Mouse (Mus musculus) bone marrow, adult 2 months (tissue): ENCODE results near the gene Atxn7l1. TPM values are rescaled to one million over a fixed set of nuclear protein-coding genes. Genes with fewer than 3 reads are reported as not detected.

Experiments
- H3K27ac ChIP-seq: fragments of 200-500 bp; 2 replicates; pipeline ENCODE4 v1.5.1; 2012; ENCODE audit warnings: low read depth, mild to moderate bottlenecking, control low read depth, inconsistent platforms, low read length; ENCODE audit not compliant: control insufficient read depth, poor library complexity, insufficient read depth
- H3K4me1 ChIP-seq: fragments of 200-500 bp; 2 replicates; pipeline ENCODE4 v1.6.1; 2011; ENCODE audit warnings: low read length; ENCODE audit not compliant: control insufficient read depth, insufficient read depth
- H3K4me3 ChIP-seq: fragments of 200-500 bp; replicated peaks from 2 replicates; pipeline ENCODE3; 2011; ENCODE audit warnings: mild to moderate bottlenecking, low read depth, low read length, control low read depth; ENCODE audit not compliant: control insufficient read depth
- CTCF ChIP-seq: fragments of 200-500 bp; IDR thresholded peaks from 2 replicates; pipeline ENCODE4 v1.5.1; 2011; ENCODE audit warnings: low read length, control low read depth; ENCODE audit not compliant: control insufficient read depth, insufficient read depth
- POLR2A ChIP-seq: fragments of 200-500 bp; IDR thresholded peaks from 2 replicates; pipeline ENCODE4 v1.6.1; 2011; ENCODE audit warnings: low read depth, mild to moderate bottlenecking, control low read depth, low read length, borderline replicate concordance; ENCODE audit not compliant: control insufficient read depth
- WGBS: fragments of 180-500 bp; shearing (Covaris S2); methylation state at CpG from one replicate; pipeline ENCODE4 v1.1.7; 2018; 5-methylcytosine and 5-hydroxymethylcytosine counted together
- polyA plus RNA-seq: library from polyadenylated mRNA; stranded (reverse); fragments of >200 nt; gene quantifications from 2 replicates; pipeline ENCODE4 v1.2.4, GENCODE M21; 2011; ENCODE audit warnings: low replicate concordance; ENCODE audit not compliant: missing spikeins, insufficient read depth, insufficient read length

Atxn7l1 gene
- polyA plus RNA-seq, 1 experiment, result 52.4 TPM

GRCm38 (mm10) chr12:33358345-33358744, 210.9 kb downstream of the Atxn7l1 start:
- H3K27ac ChIP-seq, result no peak overlapping the region
- WGBS, result 91% methylated on average over 10 of the region's 10 CpGs
- TF ChIP-seq POLR2A (no peak), CTCF (no peak)

GRCm38 (mm10) chr12:33359209-33359608, 211.7 kb downstream of the Atxn7l1 start:
- Histone ChIP-seq H3K27ac (no peak overlapping the region), H3K4me1 (no peaks in the 10 kb centered on the region), H3K4me3 (no peak overlapping the region)
- 54% methylated on average over 7 of the region's 7 CpGs for WGBS
- no peak for TF ChIP-seq CTCF
- TF ChIP-seq POLR2A, result no peak

More at GRCm38 (mm10) chr12:33358345-33358744, 210.9 kb downstream of the Atxn7l1 start:
- no peak overlapping the region for H3K4me3 ChIP-seq
- H3K4me1 ChIP-seq, result no peaks in the 10 kb centered on the region

- H3K4me3 ChIP-seq, result no peak overlapping the region
- H3K4me1 ChIP-seq, result no peaks in the 10 kb centered on the region
- TF ChIP-seq POLR2A (no peak), CTCF (no peak)
- 93% methylated on average over 5 of the region's 5 CpGs for WGBS
- H3K27ac ChIP-seq, result no peak overlapping the region
These were observed 212.5 kb downstream of the Atxn7l1 start for GRCm38 (mm10) chr12:33359878-33360482.

GRCm38 (mm10) chr12:33360729-33361128, 213.2 kb downstream of the Atxn7l1 start:
- no peak overlapping the region for H3K27ac ChIP-seq
- TF ChIP-seq POLR2A (no peak), CTCF (no peak)
- H3K4me1 ChIP-seq, result no peaks in the 10 kb centered on the region
- H3K4me3 ChIP-seq, result no peak overlapping the region
- 82% methylated on average over 6 of the region's 6 CpGs for WGBS

- Histone ChIP-seq H3K27ac (no peak overlapping the region), H3K4me3 (no peak overlapping the region), H3K4me1 (no peaks in the 10 kb centered on the region; the same call in none of the 2 replicates)
- TF ChIP-seq CTCF, result no peak
- TF ChIP-seq POLR2A, result no peak
- 92% methylated on average over 8 of the region's 8 CpGs for WGBS
These were observed 217.0 kb downstream of the Atxn7l1 start for GRCm38 (mm10) chr12:33364511-33364910.

- Histone ChIP-seq H3K4me3 (no peak overlapping the region), H3K4me1 (no peaks in the 10 kb centered on the region; the same call in none of the 2 replicates), H3K27ac (no peak overlapping the region)
- no peak for TF ChIP-seq CTCF
- no peak for TF ChIP-seq POLR2A
- WGBS, result 95% methylated on average over 8 of the region's 8 CpGs
These were observed 217.6 kb downstream of the Atxn7l1 start for GRCm38 (mm10) chr12:33365133-33365532.

GRCm38 (mm10) chr12:33369555-33369954, 222.1 kb downstream of the Atxn7l1 start:
- no peak overlapping the region for H3K27ac ChIP-seq
- TF ChIP-seq POLR2A (no peak), CTCF (no peak)
- no peaks in the 10 kb centered on the region; the same call in none of the 2 replicates for H3K4me1 ChIP-seq
- WGBS, result 89% methylated on average over 3 of the region's 3 CpGs
- H3K4me3 ChIP-seq, result no peak overlapping the region

- WGBS, result 20% methylated on average over 22 of the region's 22 CpGs
- peak overlapping the region; percentile 25 for H3K4me3 ChIP-seq
- H3K27ac ChIP-seq, result no peak overlapping the region
- no peaks in the 10 kb centered on the region for H3K4me1 ChIP-seq
- no peak for TF ChIP-seq POLR2A
- TF ChIP-seq CTCF, result peak; percentile 81
These were observed 232.3 kb downstream of the Atxn7l1 start for GRCm38 (mm10) chr12:33379624-33380445.
